Mouse (Mus musculus) c-Kit-positive CD71-positive TER-119-negative erythroid progenitor cells, embryonic 14.5 days (primary cell): ENCODE results near the gene Hs6st2.
A peak's percentile ranks its signal among the peaks of the same experiment; 100 is the strongest.

Experiments
- DNase-seq: peaks from one replicate; pipeline ENCODE4 v3.0.0-alpha.2; 2013; ENCODE audit warnings: low read depth

The Hs6st2 gene

DNA sequence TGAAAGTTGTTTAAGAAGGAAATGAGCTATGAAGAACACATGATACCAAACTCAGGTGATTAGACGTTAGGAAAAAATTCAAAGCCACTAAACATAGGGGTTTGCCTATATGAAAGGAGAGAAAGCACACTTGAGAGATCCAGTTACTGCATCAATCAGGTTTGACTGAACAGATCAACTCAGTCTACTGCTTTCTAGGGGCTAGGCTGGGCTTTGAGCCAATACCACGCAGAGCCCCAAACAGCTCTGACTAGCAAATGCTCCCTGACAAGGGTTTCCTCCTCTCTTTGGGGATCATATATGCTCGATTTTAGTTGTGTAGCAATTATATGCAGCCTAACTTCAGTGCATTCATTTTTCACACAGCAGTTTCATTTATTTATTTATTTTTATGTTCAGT, 96.2 kb downstream of the Hs6st2 start:
- DNase-seq, result no peak

DNA sequence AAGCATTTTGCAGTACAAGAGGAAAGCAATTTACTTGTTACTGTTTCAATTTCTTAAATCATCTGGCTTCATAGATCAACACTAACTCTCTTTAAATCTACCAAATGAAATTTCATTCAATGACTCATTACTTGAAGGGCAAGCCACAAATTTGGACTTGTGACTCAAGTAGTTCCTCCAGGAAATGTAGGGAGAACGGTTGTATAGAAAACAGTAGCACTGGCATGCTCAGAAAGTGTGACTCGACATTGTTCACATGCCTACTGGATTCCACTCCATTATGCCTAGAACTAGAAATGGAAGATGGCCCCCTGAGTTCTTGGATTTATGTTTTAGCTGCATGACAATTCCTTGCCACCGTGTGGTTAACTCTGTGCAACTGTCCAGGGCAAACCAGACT, 100.0 kb downstream of the Hs6st2 start:
- DNase-seq, result no peak

DNA sequence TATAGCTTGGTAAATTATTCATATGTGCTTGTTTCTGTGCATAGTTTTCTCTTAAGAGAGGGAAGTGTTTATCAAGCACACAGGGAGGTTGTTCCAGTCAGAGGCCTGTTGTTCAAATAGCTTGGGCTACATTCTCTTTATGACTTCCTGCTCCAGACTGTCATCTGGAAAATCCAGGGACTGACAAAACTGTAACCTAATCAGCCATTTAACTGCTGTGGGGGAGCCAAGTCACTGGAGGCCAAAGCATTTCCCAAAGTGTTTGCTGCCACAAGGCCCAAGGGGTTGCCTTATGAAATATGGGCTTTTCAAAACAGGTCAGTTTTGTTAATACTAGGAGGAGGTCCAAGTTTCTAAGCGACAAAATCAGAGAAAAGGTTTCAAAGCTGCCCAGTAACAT, 119.8 kb downstream of the Hs6st2 start:
- no peak for DNase-seq

DNA sequence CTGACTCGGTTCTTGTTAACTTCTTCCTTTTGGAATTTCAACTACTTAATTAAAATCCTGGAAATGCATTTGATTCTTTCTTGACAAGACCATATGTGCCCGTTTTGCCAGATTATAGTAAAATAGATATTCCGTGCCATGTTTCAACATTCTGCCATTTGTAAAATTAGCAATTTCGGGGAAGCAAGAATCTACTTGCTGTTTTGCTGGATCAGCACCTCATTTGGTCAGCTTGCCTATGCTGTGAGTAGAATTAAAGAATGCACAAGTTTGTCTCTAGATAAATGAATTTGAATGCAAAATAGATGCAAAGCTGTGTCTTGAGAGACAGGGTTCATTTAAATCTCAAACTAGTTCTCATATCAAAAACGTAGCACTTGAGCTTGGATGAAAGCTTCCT, 142.0 kb downstream of the Hs6st2 start:
- no peak for DNase-seq

DNA sequence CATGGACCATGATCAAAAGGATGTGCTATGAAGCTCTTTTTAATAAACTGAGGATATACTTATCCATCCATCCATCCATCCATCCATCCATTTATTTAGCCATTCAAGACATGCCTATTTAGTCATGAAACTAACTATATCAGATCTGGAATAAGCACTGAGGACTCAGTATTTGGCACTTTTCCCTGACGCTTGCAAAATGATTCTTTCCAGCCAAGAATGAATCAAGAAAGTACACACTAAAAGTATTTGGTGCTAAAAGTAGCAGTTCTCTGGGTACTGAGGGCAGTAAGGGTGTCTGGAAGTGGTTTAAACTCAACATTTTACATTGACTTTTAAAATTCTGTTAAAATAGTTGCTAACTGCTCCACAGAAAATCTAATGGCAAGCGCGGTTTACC, 144.6 kb downstream of the Hs6st2 start:
- no peak for DNase-seq

DNA sequence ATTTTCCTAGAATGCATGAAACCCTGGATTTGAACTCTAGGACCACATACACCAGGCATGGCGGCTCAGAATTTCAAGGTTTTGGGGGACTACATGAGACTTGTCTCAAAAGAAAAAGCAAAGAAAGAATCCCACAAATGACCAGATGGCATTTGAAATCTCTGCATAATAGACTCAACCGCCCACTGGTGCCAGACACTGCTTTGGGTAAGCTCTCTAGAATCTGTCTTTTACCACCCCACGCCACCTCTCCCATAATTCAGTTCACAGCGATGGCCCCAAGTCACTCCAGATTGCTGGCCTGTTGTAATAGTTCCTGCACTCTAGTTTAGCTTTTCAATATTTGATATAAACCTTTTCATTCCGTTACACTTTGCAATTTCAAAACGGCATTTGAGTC, 146.4 kb downstream of the Hs6st2 start:
- DNase-seq, result no peak

DNA sequence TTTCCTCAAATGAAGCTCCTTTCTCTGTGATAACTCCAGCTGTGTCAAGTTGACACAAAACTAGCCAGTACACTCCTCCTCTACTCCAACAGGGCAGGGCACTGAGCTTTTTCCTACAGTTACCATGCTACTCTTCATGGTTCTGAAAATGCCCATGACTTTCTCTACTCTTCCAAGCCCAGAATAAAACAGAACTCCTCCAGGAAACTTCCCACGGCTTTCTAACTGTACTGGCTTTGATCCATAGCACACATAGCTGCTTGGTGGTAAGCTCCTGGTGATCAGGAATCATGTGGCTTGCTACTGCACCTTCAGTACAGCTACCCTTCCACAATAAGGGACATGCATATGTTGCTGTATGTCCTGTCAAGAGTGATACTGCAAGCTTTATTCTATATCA, 150.5 kb downstream of the Hs6st2 start:
- no peak for DNase-seq

DNA sequence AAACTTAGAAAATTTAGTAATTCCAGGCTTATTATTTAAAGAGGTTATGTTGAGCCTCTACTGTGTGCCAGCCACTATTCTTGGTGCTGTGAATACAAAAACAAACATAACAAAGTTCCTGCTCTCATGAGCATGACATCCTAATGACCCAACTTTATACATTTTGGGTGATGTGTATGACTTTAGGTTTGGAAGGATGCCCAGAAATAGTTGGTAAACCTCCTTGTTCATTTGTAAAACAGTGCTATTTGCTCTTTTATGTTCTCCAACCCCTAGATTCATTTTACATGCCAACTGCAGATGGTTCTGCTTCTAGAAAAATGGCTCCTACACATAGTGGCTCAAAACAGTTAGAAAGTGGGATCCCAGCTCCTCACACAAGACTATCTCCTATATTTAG, 153.1 kb downstream of the Hs6st2 start:
- no peak for DNase-seq

DNA sequence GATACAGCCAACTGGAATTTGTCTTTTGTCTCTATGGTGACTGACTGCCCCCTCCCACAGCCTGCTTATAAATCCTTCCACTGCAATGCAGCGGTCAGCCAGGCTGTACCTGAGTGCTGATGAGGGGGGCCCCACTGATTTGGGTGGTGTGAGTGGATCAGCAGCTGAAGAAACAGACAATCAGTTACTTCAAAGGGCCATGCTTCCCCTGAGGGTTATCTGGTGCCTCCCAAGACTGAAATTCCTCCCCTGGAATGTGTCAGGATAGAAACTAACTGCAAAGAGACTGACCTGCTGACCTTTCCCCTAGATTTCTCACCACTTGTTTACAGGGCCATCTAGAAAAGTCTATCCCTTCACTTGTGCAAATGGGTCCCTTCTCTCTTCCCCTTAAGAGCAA, 166.8 kb downstream of the Hs6st2 start:
- DNase-seq, result no peak

DNA sequence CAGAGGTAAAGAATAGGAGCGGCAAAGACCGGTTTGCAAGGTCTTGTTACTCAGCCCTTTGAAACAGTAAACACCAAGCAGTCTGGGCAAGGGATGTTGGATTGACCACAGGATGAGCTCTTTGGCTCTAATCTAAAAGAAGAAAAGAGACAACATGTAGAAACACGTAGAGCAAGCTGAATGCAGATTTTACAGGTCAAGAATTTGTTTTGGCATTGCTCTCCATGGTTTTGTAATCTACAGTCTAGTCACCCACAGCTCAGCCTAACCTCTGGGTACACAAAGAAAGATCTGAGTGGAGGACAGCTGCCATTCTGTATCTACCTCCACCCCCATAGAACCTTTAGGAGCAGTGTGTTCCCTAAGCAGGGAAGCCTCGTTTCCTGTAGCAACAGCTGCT, 175.1 kb downstream of the Hs6st2 start:
- DNase-seq, result no peak

DNA sequence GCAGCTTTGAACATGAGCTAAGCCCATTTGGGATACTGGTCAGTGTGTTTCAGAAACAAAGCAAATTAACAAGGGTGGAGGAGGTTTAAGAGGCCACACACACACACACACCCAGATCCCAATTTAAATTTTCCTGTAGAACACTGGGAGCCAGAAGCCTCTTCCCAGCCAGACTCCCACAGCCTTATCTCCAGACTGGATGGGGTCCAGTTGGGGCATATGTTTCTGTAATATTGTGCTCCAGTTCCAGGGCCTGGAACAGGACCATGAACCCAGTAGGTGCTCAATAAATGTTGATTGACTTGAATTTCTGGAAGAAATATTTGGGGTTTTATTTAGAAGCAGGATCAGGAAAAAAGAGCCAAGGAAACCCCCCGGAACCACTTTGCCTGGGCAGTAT, 176.0 kb downstream of the Hs6st2 start:
- no peak for DNase-seq

DNA sequence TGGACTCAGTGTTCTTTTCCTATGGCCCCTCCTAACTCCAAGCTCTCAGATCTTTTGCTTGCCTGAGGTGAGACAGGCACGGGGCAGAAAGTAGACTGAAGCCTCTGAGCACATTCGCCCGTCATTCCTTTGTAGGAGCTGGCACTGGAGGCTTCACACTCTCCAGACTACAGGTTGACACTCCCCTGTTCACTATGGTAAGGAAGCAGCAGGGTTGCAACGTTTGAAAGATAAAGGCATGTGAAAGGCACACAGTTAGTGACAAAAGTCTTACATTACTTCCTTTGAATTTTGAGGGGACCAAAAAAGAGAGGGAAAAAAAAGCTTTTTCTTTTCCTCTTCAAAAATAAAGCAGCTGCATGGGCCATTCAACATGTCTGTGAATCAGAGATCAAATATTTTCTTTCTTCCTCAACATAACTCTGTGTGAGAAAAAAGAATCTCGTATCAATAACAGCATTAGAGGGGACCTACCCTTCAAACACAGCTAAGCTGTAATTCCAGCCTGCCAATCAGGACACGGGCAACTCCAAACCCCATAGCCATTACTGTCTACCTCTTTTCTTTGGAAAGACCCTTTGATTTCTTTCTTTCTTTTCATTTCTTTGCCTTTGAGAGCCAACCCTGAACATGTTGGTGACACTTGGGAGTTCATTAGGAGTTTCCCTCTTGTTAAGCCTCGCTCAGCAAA, 177.7 kb downstream of the Hs6st2 start:
- no peak for DNase-seq

DNA sequence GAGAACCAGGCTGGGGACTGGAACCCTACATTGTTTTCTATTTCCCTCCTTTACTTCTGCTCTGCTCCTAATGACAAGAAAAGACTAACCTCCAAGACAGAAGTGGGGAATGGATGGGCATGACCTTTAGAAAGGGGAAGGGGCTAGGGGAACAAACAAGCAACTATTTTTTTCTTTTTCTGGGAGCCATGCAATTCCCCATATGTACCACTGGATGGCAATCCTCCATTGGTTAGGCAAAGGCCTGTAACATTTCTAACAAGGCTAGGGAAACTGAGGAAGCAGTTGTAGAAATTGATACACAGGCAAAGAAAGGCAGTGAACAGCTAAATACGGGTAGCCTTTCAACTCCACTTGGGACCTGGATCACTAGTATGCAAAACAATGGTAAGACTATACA, 183.8 kb downstream of the Hs6st2 start:
- no peak for DNase-seq

DNA sequence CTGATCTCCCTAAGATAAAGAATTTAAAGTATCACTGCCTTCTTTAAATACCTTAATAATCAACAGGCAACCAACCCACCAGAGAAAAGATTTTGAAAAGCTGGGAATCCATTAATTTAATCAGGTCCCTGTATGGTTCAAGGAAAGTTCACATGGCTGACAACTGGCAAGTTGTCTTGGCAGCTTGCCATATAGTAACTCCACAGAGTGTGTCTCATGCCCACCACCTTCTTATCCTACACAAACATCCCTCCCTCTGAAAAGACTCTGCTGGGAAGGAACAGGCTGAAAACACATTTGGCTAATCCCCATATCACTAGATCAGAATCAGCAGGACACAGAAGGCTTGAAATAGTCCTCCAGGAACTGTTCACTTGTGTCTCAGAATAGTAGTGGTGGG, 193.3 kb downstream of the Hs6st2 start:
- DNase-seq, result no peak

DNA sequence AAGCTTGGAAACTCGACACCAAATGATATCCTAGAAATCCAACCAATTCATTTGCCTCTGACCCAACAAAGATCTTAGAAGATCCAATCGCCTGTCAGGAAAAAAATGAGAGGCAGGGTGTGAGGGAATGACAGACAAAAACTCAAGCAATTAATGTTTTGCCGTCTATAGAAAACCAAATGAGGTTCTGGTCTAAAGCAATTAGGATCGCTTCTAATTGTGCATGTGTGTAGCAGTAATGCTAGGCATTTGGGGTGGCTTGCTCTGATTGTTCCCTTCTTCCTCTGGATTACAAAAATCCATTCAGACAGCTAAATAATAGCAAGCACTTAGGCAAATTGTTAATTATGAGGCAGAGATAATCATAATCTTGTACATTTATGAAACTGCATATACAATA, 212.2 kb downstream of the Hs6st2 start:
- DNase-seq, result no peak

DNA sequence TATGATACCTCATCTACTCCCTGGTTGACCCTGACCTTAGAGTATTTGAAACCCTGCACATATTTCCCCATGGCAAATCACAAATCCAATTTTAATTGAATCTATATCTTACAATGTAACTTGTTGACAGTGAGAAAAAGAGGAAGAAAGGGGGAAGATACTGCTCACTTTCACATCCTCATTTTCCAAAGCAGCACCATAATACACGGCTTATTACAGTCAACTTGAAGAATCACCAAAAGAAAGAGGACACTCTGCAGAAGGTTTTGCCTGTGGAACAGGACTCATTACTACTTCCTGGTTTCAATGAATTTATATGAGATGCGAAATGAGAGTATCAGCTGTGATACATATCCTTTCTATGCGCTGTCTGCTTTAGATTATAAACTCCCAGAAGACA, 220.2 kb downstream of the Hs6st2 start:
- DNase-seq, result no peak

DNA sequence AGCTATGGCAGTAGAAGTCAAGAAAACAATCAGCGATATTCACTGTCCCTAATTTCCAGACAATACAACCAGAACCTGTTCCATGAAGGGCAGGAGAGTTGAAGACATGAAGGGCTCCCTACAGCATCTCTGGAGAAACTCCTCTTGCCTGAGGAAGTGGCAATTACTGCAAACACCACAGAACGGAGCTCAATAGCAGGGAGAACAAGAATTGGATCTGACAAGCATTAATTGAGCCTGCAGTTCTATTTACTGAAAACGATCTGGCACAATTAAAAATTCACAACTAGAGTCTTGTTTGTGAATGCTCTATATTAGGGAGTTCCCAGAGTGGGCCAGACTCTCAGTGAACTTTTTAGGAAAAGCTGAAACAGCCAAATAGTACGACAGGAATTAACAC, 238.3 kb downstream of the Hs6st2 start:
- no peak for DNase-seq

DNA sequence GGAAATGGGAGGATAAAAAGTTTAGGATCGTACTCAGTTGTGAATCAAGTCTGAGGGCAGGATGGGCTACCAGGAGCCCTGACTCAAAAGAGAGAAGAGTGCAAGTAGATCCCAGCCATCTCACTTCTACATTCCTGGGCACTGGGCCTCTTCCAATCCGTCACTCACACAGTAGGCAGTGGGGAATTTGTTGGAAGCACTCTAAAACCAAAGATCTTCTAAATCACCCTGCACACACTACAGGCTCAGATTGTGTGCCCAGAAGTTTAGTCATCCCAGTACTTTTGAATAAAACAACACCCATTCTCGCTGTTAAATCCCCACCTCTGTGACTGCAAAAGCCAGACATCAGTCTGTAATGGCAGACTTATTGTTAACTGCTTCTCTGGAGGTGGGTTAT, 249.9 kb downstream of the Hs6st2 start:
- no peak for DNase-seq

DNA sequence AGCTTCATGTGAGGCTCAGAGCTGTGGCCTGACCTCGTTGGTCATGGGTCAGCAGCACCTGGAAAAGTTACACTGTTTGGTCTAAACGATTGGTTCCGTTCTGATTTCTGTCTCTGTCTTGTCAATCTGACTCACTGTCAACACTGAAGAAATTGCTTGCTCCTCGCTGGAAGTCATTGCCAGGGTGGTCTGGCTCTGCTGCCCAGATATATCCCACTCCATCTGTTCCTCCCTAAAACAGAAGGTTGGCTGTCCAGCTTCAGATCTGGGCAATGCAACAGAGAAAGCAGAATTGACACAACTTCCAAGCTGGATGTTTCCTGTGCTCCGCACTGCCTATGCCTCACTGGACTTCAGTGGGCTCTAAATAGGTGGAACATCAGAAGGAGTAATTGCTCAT, 256.6 kb downstream of the Hs6st2 start:
- no peak for DNase-seq

DNA sequence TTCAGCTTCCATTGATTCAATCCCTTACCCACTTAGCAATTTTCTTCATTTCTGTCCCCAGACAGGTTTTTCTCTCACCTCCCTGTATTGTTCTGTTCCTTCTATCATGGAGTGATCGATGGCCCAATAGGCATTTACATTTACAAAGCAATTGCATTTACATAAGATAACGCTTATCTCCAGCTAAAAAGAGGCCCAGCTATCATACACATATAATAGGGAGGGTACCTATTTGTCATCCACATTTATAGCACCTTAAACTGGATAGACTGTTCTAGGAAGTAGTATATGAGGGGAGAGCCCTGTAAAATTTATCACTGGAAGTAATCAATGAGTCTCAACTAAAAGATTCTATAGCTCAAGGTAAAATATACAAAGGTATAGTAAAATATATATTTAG, 271.4 kb downstream of the Hs6st2 start:
- DNase-seq, result no peak

DNA sequence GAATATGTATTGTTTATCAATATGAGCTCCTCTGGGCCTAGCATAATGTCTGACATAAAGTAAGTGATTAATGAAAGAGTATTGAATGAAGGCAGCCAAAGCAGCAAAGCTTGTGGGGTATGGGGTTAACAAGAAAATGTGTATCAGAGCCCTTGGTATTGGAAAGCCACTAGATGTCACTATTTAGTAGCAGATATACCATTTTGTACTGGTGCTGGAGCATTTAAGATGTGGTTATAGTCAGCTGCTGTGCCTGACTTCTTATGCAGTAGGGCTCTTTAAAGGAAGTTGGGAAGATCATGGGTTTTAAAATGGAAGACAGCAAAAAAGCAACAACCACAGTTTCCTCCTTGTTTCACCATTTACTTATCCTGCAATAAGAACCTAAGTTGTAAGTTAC, 284.2 kb downstream of the Hs6st2 start:
- no peak for DNase-seq

DNA sequence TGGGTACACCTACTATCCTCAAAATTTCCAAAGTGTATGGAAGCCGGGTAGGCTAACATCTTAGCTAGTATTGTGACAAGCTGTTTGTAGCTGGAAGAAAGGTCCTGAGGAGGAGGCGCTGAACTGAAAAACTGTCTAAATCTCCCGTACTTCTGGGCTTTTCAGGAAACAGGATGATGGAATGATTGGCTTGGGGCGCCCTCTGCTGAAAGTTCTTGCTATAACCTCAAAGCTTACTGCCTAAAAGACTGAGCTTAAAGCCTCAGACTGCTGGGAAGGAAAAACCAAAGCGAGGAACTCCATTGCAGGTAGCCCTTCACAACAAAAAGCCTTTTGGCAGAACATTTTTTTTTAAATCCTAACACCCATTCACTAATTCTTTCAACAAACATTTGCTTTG, 307.0 kb downstream of the Hs6st2 start:
- peak; percentile 15 for DNase-seq

DNA sequence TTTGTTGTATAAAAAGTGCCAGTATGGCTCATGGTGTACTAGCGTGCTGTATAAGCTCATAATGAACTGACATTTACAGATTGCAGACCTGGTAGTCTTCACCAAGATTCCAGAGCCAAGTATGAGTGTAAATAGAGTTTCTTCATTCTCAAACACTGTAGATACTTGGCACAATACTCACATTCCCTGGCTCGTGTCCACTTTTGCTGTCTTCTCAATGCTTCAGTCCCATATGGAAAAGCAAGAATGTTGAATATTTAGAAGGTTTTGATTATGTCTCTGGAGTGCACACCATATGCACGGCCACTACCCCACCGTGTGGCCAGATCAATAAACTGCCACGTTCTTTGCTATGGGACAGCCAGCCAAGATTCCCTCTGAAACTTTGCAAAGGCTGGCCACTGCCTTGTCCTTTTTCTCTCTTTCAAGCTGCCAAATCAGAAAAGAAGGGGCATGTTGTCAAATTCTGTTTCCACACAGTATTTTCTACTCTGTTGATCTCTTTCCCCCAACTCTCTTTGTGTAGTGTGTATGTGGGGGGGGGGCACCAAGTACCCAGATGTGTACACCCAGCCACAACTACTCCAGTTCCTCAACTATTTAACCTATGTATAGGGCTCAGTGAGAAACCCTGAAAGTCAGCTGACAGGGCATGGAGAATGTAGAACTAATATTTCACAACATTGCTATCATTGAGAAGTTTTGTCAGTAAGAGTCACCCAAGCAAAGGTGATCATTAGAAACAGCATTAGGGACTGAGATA, 309.0 kb downstream of the Hs6st2 start:
- DNase-seq, result no peak

DNA sequence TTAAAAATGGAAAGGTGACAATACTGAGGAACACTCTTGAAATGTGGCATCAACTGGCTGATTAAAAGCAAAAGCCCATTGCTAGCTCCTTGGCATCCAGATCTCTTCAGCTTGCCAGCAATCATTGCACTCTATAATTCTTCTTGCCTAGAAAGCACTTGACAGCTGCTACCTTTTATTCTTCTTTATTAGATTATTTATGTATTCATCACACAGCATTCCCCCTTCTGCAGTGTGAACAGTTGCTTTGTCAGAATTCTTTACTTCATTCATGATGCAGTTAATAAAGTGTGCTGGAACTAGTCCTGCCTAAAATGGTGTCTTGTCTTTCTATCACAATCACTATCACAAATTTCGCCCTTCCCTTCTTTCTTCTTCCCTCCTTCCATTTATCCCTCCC, 332.0 kb downstream of the Hs6st2 start:
- DNase-seq, result no peak
